Mouse (Mus musculus) urinary bladder, adult 2 months (tissue): Measurements from ENCODE around the gene Ppip5k2. TPM values are rescaled to one million over a fixed set of nuclear protein-coding genes. Genes with fewer than 3 reads are reported as not detected.
A peak's percentile ranks its signal among the peaks of the same experiment; 100 is the strongest.

Experiments used
- DNase-seq: peaks from one replicate; pipeline ENCODE4 v3.0.0; 2022; ENCODE audit warnings: low spot score
- polyA plus RNA-seq: library from polyadenylated mRNA; depleted of rRNA; stranded (reverse); fragments of >200 nt; gene quantifications from 2 replicates; pipeline ENCODE4 v1.2.3, GENCODE M21; 2012

Gene Ppip5k2
- polyA plus RNA-seq, 1 experiment: 10.5 TPM

DNA sequence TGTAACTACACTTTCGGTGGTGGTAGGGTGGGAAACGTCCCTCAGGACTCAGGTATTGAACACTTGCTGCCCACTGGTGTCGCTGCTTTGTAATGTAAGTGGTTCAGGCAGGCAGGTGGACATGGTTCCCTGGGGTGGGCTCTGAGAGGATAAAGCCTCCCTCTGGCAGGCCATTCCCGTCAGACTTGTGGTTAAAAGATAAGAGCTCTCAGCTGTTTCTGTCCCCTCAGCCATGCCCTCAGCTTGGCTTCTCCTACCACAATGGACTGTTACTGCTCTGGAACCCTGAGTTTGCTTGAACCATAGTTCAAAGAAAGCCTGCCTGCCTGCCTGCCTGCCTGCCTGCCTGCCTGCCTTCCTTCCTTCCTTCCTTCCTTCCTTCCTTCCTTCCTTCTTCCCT lies 15.8 kb downstream of the Ppip5k2 start:
- DNase-seq: no peak

DNA sequence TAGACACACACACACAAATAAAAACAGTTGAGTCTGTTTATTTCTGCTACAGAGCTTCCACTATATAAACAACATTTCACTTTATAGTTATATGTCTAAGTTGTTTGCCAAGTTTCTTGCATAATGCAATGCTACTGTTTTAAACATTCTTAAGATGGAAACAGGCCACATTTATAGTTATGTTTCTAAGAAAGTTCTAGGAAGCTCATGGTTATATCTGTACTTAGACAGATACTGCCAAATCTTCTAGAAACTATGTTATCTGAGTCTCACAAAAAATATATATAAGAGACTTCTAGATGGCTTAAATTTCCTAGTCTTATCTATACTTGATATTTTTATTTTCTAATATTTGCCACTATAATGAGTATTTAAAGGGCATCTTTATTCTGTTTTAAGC lies 17.0 kb downstream of the Ppip5k2 start:
- DNase-seq: no peak

DNA sequence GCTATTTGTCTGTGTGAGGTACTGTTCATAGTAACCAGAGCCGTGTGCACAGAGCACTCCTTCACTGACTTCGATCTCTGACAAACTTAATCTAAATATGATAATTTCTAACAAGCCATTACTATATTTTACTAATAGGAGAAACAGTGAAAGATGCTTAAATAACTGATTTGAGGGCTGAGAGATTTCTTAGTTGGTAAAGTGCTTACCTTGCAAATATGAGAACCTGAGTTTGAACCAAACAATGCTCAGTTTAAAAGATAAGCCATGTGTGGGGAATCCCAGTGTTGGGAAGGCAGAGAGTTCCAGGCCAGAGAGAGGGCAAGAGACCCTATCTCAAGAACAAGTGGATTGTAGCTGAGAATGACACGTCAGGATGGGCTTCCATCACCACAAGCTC lies 22.0 kb downstream of the Ppip5k2 start:
- no peak for DNase-seq

DNA sequence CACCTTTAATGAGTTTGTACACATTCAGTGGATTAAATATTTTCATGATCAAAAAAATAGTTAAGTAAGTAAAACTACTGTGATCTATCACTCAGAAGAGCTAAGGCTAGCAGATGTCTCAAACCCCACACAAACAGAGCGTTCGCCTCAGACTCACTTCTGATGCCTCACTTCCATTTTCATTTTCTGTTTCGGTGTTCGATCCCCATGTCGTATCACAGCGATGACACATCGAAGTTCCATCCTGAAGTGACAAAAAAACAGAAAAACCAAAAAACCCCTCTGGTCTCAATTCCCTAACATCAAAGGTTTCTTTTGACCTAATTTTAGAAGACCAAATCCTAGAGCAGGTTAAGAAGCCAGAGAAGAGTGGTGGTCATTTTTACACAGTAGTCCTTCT lies 23.9 kb downstream of the Ppip5k2 start:
- DNase-seq: no peak

DNA sequence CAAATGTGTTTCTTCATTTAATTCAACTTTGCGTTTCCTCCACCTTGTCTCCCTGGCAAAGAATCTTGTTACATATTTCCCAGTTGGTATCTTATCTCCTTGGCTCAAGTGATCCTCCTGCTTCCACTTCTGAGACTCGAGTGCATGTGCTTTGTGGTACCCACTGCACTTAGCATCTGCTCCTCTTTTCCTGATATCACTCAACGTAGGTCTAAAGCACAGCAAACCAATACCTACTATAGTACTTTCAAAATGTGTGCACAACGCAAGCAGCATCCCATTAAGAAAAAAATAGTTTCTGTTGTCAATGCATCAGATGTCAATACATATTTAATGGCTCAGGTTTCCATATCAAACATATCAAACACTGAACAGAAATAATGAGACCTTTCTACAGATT lies 24.5 kb downstream of the Ppip5k2 start:
- no peak for DNase-seq

DNA sequence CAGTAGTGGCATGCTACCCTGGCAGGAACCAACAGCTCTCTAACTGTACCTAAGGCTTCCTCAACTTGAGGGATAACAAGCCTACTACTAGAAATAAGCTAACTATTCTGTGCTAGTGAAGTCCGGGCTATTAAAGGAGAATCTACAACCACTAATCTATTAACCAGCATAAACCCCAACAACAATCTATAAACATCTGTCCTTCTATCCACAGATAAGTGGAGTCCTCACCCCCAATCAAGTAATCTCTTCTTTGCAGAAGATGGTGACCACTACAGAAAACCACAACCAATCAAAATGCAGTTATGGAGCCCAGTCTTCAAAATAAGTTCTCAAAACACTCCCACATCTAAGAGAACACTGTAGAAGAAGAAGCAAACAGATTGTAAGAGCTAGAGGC lies 27.1 kb downstream of the Ppip5k2 start:
- DNase-seq: no peak

DNA sequence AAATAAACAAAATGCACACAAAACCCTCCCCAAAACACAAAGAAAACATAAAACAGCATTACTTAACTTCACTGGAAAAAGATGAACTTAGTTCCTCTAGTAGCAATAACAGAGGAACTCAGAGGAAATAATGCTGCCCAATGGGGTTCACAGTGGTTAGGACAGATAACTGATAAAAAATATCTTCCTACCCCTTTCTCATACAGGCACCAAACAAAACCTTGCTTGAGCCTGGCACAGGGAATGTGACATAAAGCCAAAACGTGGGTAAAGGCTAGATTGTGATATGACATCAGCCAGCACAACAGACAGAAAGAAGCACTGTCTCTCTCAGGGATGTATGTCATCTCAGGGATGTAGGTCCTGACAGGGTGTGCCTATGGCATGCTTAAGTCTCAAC lies 40.9 kb downstream of the Ppip5k2 start:
- DNase-seq: no peak

DNA sequence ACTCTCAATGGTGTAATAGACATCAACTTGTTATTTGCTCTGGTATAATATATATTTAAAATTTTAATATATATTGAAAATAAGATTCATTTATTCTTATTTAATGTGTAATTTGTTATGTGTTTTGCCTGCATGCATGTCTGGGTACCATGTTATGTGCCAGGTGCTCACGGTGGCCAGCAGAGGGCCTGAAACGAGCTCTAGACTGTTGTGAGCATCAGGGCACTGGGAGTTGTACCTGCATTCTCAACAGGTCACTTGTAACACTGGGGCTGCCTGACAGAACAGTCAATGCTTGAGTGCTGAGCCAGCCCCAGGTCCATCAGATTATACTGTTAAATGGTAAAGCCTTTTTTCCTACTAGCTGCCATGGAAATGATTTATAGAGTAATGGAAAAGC lies 43.5 kb downstream of the Ppip5k2 start:
- DNase-seq: no peak

DNA sequence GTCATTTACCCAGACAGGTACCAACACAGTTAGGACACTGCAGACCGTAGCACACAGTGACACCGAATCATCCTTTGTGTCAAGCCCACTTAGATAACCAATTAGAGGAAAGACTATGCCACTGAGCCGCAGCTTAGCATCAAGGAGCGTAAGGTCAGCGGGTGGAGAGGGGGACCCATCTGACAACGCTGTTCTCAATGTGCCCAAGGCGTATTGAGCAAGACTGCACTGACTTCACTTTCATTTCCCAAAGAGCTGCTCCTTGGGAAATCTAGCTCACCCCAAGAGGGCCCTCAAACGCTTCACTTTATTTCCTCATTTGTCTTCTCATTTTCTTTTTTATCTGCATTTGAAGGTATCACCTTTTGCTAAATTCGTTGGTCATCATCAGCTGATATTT lies 51.8 kb downstream of the Ppip5k2 start:
- DNase-seq: no peak

DNA sequence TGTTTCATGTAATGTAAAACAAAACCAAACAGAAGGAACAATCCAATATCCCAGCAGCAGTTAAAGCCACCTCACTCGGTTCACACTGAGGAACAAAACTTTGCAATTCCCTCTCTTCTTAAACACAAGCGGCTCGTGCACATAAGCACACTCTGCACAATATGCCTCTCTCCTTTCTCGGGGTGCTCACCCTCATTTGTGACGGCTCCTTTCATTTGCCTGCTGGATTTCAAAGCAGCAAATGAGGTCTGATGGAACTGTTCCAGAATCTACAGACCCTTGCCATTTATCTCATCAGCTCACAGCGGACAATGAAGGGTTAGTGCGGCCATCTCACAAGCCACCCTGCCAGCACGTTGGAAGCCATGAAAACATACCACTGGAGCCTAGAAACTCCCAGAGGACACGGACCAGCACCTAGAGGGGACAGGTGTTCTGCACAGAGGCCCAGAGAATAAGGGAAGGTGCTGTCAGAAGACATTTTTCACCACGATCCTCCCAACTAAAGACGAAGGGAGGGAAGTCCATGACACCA lies 55.8 kb downstream of the Ppip5k2 start:
- no peak for DNase-seq

DNA sequence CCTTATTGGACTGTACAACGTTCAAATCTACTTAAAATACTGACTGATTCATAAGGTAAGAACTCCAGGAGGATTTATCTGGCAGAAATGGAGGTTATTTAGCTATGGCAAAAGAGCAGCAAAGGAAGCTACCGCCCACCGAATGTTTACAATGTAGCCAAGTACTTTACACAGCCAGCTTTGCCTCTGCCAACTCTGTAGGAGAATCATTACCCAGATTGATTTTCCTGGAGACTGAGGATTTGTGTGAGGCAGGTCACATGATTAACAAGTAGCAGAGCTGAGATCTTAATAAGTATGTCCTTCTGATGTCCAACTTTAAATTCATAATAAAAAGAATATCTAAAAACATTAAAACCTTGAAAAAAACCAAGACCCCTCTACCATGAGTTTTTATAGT lies 59.7 kb downstream of the Ppip5k2 start:
- DNase-seq: no peak

DNA sequence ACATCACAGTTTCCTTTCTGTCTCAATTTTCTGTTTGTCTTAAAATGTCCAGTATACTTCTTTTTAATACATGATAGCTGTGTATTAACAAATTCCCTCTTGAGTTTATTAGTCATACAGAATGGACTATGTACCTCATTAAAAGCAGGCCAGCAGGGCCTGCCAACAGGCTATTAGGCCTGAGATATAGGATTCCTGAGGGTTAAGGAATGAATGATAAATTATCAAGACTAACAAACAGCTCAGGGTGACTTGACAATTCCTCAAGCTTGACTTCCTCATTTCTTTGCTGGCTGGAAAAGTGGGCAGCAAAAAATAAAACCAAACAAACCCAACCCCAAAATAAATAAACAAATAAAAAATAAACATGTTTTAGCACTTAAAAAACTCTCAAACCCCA lies 64.8 kb downstream of the Ppip5k2 start:
- DNase-seq: no peak

DNA sequence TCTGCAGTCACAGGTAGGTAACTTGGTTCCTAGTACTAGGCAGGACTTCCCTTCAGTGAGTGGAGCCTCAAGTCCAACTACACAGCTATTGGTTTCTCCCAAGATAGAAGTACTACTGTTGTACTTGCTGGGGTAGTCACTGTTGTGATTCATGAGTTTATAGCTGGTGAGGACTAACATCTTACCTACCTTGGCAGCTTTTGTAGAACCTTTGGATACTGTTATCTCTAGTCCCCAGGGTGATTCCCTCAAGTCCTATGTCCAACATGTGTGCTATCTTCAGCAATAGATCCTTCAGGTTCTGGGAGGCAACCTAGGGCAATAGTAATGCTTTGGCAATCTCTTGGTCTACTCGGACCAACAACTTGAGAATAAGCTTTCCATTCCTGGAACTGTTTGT lies 65.6 kb downstream of the Ppip5k2 start:
- no peak for DNase-seq

DNA sequence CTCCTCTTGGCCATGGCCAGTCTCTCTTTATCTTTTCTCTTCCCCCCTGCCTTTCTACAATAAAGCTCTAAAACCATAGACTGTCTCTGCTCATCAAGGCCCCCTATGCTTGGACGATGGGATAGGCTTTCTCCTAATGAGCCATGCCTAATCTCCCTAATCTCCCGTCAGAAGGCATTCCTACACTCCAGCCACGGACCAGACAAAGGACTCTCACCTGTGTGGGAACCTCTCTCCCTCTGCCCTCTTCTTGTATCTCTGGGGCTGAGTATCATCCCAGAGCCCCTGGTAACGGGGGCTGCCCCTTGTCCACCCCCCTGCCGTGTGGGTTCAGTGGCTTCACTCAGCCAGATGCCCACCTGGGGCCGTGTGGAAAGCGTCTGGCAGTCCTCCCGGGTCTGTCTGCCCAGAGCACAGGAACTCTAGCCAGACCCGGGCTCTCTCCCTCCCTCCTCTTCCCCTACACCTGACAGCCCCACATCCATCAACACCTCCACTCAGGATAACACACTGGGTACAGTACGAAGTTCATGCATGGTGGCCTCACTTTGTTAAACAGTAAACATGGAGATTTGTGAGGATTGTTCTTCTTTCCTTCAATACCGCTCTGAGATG lies 71.1 kb downstream of the Ppip5k2 start:
- no peak for DNase-seq

DNA sequence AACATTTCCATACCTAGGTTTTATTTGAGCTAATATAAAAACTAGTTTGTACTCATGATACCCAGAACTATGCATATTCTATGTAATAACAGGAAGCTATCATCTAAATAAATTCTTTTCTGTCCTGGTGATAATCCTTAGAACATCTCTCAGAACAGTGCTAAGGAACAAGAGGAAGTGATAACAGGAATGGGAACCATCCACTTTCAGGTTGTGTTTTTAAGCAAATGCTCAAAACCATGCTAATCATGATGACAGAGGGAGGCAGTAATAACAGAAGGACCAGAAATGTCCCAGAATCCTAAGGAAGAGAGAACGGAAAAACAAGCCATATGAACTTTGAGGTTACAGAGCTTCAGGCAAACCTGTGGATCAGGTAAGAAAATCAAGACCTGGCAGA lies 72.9 kb downstream of the Ppip5k2 start:
- DNase-seq: no peak

DNA sequence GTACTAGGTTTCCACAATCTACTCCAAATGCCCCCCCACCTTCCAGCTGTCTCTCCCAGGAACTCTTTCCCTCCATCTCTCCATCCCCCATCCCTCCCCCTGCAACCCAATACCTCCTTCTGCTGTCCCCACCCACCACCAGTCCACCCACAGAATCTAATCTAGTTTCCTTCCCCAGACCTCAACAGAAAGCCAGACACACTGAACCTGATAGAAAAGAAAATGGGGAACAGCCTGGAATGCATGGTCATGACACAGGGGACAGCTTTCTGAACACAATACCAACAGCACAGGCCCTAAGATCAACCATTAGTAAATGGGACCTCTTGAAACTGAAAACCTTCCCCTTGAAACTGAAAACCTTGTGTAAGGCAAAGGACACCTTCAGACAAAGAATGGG lies 76.4 kb downstream of the Ppip5k2 start:
- DNase-seq: no peak

DNA sequence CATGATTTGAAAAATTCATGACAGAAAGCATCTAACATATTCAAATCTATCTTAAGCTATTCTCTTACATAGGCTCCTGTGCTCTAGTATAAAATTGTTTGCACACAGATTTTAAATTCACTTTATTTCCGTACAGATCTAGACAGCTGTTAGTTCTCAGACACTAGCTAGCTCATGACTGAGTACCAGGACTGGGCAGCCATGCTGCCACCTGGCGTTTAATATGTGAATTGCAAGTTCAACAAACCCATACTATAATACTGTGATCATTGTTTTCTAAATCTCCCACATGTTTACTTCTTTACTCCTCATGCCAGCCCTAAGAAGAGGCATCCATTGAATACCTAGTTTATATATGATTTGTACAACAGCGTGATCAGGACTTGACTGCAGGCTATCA lies 81.5 kb downstream of the Ppip5k2 start:
- no peak for DNase-seq

DNA sequence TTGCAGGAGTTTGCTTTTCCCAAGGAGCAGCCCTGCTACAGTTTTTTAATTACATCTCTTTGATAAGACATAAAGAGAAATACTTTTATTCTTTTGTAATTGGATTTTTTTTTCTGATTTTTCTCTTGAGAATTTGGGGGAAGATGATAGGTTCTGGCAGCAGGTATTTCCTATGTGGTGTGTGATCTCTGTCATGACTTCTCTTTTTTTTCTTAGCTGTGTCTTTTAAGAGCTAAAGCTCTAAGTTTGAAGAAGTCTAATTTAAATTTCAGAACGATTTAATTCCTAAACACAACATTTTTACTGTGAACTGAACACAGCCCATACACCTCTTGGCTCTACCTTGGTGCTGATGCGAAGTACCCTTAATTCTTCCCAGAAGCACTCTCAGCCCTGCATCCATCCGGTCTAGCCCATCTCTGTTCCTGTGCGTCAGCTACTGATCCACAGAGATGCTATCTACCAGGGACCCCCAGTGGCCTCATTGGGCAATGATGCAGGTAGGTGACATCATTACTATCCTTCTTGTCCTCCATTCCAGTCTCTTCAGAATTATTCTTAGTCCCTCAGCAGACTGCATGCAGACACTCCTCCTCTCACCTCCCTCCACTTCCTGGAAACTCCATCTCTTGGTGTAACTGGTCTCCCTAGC lies 93.6 kb downstream of the Ppip5k2 start:
- DNase-seq: no peak

DNA sequence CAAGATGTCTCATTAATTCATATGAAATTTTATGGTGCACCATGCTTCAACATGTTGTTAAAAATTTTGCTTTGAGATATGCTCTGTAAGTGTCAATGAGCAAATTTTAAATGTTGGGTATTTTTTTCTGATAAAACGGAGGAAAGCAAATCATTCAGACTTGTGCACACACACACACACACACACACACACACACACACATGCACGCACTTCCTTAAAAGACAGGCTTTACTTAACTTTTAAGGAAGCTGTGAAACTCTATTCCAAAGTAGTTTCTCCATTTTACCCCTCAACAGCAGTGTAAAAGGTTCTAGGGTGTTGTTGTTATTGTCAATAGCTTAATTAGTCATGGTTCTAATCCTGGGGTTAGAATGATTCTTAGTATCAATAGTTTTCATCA lies 94.1 kb downstream of the Ppip5k2 start:
- no peak for DNase-seq

DNA sequence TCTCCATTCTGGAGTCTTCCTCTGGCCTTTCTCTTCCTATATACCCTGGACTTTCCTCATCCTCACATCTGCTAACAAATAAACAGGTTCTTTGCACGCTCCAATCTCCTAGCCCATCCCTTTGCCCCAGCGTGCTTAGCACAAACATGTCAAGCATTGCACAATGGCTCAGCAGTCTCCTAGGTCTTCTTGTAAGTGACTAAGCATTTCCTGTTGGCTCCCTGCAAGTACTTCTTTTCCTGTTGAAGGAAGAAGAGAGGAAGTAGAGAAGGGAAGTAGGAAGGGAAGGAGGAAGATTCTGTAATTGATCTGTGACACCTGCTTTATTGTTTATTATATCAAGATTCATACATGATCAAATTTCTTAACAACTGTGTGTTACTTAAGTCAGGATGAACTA lies 97.4 kb downstream of the Ppip5k2 start:
- DNase-seq: no peak

DNA sequence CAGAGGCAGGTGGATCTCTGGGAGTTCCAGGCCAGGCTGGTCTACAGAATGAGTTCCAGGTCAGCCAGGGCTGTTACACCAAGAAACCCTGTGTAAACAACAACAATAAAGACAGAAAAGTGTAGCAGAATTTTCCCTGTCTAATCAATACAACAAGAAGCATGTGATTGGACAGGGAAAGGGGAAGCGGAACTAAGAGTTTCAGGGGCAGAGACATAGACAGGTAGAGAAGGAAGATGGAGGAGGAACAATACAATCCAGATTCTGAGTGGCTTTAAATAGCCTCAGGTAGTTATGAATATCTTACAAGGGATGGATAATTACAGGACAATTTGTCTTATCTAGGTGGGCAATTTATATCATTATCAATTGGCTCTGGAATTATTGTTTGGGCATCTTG lies 102.9 kb downstream of the Ppip5k2 start:
- DNase-seq: no peak

DNA sequence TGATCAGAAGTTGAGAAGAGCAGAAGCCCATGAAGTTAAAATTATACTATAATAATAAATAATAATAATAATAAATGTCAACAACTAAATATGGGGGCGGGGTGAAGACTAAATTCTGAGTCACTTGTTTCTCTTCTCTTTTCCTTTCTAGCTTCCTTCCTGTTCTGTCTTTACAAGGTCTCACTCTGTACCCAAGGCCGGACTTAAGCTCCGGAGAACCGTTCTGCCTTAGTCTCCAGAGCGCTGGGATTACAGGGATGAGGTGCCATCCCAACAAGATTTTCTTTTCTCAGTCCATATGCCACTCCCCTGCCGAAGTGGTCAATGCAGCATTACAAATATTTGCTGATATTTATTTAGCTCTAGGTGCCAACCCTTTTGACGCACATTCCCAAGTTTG lies 107.9 kb downstream of the Ppip5k2 start:
- DNase-seq: no peak

DNA sequence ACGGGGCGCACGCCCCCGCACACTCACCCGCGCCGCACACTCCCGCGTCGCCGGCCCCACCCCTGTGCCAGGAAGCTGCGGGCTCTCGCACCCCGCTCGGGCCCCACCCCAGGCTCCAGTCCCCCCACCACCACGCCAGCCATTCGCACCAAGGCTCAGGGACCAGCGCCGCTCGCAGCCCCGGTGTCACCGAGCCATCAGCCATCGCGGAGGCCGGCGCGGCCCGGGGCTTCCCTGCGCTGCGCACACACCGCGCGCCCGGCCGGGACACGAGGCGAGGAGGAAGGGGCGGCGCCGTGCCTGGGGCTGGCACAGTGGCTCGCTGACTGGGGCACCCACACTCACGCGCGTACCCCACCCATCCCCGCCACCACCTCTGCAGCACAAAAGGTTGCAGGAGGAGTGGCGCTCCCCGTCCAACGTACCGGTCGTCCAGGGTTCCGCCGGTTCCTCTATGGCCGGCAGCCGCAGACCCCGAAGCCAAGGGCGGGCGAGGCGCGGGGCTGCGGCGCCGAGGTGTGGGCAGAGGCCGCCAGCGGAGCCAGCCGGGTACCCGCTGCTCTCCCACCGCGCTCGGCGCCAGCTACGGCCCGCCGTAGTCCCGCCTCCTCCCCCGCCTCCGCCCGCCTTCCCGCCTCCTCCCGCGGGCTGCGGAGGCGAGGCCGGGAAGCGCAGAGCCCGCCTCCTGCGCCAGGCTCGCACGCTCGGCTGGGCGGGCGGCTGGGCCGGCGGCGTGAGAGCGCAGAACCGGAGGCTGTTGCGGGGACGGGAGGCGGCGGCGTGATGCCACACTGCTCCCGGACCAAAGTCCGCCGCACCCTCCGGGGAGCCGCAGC lies 108.6 kb downstream of the Ppip5k2 start, which contains the start of gene D1Ertd622e:
D1Ertd622e (minus strand) TSS at position 669 of the 836 bp plus-strand sequence.
- DNase-seq: peak; percentile 74
